Mouse (Mus musculus) neural tube, embryonic 15.5 days (tissue): Measurements from ENCODE around the gene Phlda1. TPM values are rescaled to one million over a fixed set of nuclear protein-coding genes. Genes with fewer than 3 reads are reported as not detected.

Experiments
- ATAC-seq: fragments of 200-750 bp; cut with Nextera tagmentation; 2 replicates; pipeline ENCODE4 v1.8.0; 2017; ENCODE audit warnings: mild to moderate bottlenecking, moderate TSS enrichment, moderate library complexity; ENCODE audit not compliant: low FRiP score
- H3K27ac ChIP-seq: fragments of 300-500 bp; sonication (generic); replicated peaks from 2 replicates; pipeline ENCODE4 v1.5.1; 2015; ENCODE audit warnings: mild to moderate bottlenecking, inconsistent platforms
- H3K27me3 ChIP-seq: fragments of 300-500 bp; sonication (generic); replicated peaks from 2 replicates; pipeline ENCODE4 v1.6.1; 2015; ENCODE audit warnings: inconsistent platforms
- H3K36me3 ChIP-seq: fragments of 300-500 bp; sonication (generic); 2 replicates; pipeline ENCODE4 v1.6.1; 2015; ENCODE audit warnings: inconsistent platforms
- H3K4me1 ChIP-seq: fragments of 300-500 bp; sonication (generic); 2 replicates; pipeline ENCODE4 v1.6.1; 2015; ENCODE audit warnings: inconsistent platforms
- H3K4me2 ChIP-seq: fragments of 300-500 bp; sonication (generic); 2 replicates; pipeline ENCODE4 v1.6.1; 2015; ENCODE audit warnings: inconsistent platforms, mild to moderate bottlenecking, moderate library complexity
- H3K4me3 ChIP-seq: fragments of 300-500 bp; sonication (generic); replicated peaks from 2 replicates; pipeline ENCODE4 v1.5.1; 2015; ENCODE audit warnings: mild to moderate bottlenecking, inconsistent platforms
- H3K9ac ChIP-seq: fragments of 300-500 bp; sonication (generic); replicated peaks from 2 replicates; pipeline ENCODE4 v1.6.1; 2015; ENCODE audit warnings: mild to moderate bottlenecking, inconsistent platforms
- H3K9me3 ChIP-seq: fragments of 300-500 bp; sonication (generic); replicated peaks from 2 replicates; pipeline ENCODE4 v1.6.1; 2016; ENCODE audit warnings: inconsistent platforms
- WGBS: fragments of 180-500 bp; shearing (Covaris S2); methylation state at CpG from one replicate; pipeline ENCODE4 v1.1.7; 2015; ENCODE audit warnings: mixed read lengths; 5-methylcytosine and 5-hydroxymethylcytosine counted together
- polyA plus RNA-seq: library from polyadenylated mRNA; unstranded; fragments of >200 nt; fragmentation: Nextera tagmentation; extraction: Ambion mirVana; gene quantifications from 2 replicates; pipeline ENCODE4 v1.2.1, GENCODE M21; 2015

Phlda1 gene
- 67.4 and 69.7 TPM in 2 replicates for polyA plus RNA-seq

GRCm38 (mm10) chr10:111506101-111506925, at the start of gene Phlda1:
Phlda1 (plus strand) TSS chr10:111506286.
- Histone ChIP-seq H3K4me1 (peaks cover 47% of the 10 kb centered on the region), H3K27me3 (no peaks in the 10 kb centered on the region), H3K36me3 (no peaks in the 10 kb centered on the region), H3K27ac (peak within 1 kb of the TSS; percentile 95), H3K9ac (peak within 1 kb of the TSS; percentile 90), H3K4me3 (peak within 1 kb of the TSS; percentile 83), H3K4me2 (peak within 1 kb of the TSS; percentile 93), H3K9me3 (no peaks in the 10 kb centered on the region)
- WGBS, result under 1% methylated on average over 91 of the region's 94 CpGs
- peak; percentile 90 for ATAC-seq

- no peak for ATAC-seq
- no peaks in the 10 kb centered on the region for H3K9me3 ChIP-seq
- H3K27ac ChIP-seq, result no peak overlapping the region
- no peaks in the 10 kb centered on the region for H3K27me3 ChIP-seq
- WGBS, result 70% methylated on average over 7 of the region's 7 CpGs
- no peaks in the 10 kb centered on the region for H3K4me1 ChIP-seq
- H3K4me3 ChIP-seq, result no peak overlapping the region
- H3K36me3 ChIP-seq, result no peaks in the 10 kb centered on the region
- no peak overlapping the region for H3K9ac ChIP-seq
- H3K4me2 ChIP-seq, result no peak overlapping the region
Measured at GRCm38 (mm10) chr10:111458088-111458487, 48.0 kb upstream of the Phlda1 start.

- Histone ChIP-seq H3K4me1 (no peaks in the 10 kb centered on the region), H3K9ac (no peak overlapping the region), H3K27me3 (no peaks in the 10 kb centered on the region), H3K4me3 (no peak overlapping the region), H3K9me3 (no peaks in the 10 kb centered on the region), H3K27ac (no peak overlapping the region), H3K4me2 (no peak overlapping the region), H3K36me3 (no peaks in the 10 kb centered on the region)
- WGBS, result 53% methylated on average over 9 of the region's 9 CpGs
- ATAC-seq, result no peak
Measured at GRCm38 (mm10) chr10:111459040-111459439, 47.0 kb upstream of the Phlda1 start.

GRCm38 (mm10) chr10:111459874-111460273, 46.2 kb upstream of the Phlda1 start:
- 80% methylated on average over 3 of the region's 3 CpGs for WGBS
- H3K4me1 ChIP-seq, result no peaks in the 10 kb centered on the region
- no peaks in the 10 kb centered on the region for H3K9me3 ChIP-seq
- H3K4me3 ChIP-seq, result no peak overlapping the region
- no peaks in the 10 kb centered on the region for H3K36me3 ChIP-seq
- H3K9ac ChIP-seq, result no peak overlapping the region
- no peak overlapping the region for H3K27ac ChIP-seq
- H3K27me3 ChIP-seq, result no peaks in the 10 kb centered on the region
- no peak overlapping the region for H3K4me2 ChIP-seq
- no peak for ATAC-seq

GRCm38 (mm10) chr10:111460381-111460780, 45.7 kb upstream of the Phlda1 start:
- H3K4me1 ChIP-seq, result no peaks in the 10 kb centered on the region
- H3K4me3 ChIP-seq, result no peak overlapping the region
- H3K9ac ChIP-seq, result no peak overlapping the region
- no peak overlapping the region for H3K4me2 ChIP-seq
- 6% methylated on average over 4 of the region's 4 CpGs for WGBS
- no peaks in the 10 kb centered on the region for H3K36me3 ChIP-seq
- ATAC-seq, result no peak
- no peaks in the 10 kb centered on the region for H3K27me3 ChIP-seq
- H3K27ac ChIP-seq, result no peak overlapping the region
- H3K9me3 ChIP-seq, result no peaks in the 10 kb centered on the region

- Histone ChIP-seq H3K4me3 (no peak overlapping the region), H3K36me3 (no peaks in the 10 kb centered on the region), H3K9ac (no peak overlapping the region), H3K27ac (no peak overlapping the region), H3K4me1 (no peaks in the 10 kb centered on the region), H3K9me3 (no peaks in the 10 kb centered on the region), H3K4me2 (no peak overlapping the region), H3K27me3 (no peaks in the 10 kb centered on the region)
- ATAC-seq, result no peak
- 87% methylated on average over 1 of the region's 1 CpGs for whole genome bisulfite sequencing
Measured at GRCm38 (mm10) chr10:111464833-111465232, 41.3 kb upstream of the Phlda1 start.

- ATAC-seq, result no peak
- WGBS, result 41% methylated on average over 2 of the region's 2 CpGs
- Histone ChIP-seq H3K4me1 (no peaks in the 10 kb centered on the region), H3K27me3 (no peaks in the 10 kb centered on the region), H3K27ac (no peak overlapping the region), H3K9ac (no peak overlapping the region), H3K4me2 (no peak overlapping the region), H3K9me3 (no peaks in the 10 kb centered on the region), H3K4me3 (no peak overlapping the region), H3K36me3 (no peaks in the 10 kb centered on the region)
Measured at GRCm38 (mm10) chr10:111465409-111465808, 40.7 kb upstream of the Phlda1 start.

GRCm38 (mm10) chr10:111471166-111471565, 34.9 kb upstream of the Phlda1 start:
- Histone ChIP-seq H3K9me3 (no peaks in the 10 kb centered on the region), H3K4me2 (no peak overlapping the region), H3K36me3 (no peaks in the 10 kb centered on the region), H3K27ac (no peak overlapping the region), H3K9ac (no peak overlapping the region), H3K27me3 (no peaks in the 10 kb centered on the region), H3K4me1 (peaks cover 32% of the 10 kb centered on the region), H3K4me3 (no peak overlapping the region)
- no peak for ATAC-seq
- WGBS, result 80% methylated on average over 9 of the region's 9 CpGs

- Histone ChIP-seq H3K27me3 (no peaks in the 10 kb centered on the region), H3K9me3 (no peaks in the 10 kb centered on the region), H3K27ac (peak within 1 kb of the TSS; percentile 99), H3K36me3 (no peaks in the 10 kb centered on the region), H3K4me3 (peak within 1 kb of the TSS; percentile 79), H3K4me1 (peaks cover 39% of the 10 kb centered on the region), H3K9ac (peak within 1 kb of the TSS; percentile 87), H3K4me2 (peak within 1 kb of the TSS; percentile 81)
- WGBS, result under 1% methylated on average over 76 of the region's 80 CpGs
- ATAC-seq, result peak; percentile 100
Measured at GRCm38 (mm10) chr10:111472686-111473510, 33.2 kb upstream of the Phlda1 start, which contains the start of gene Nap1l1. Nap1l1 (plus strand) TSS chr10:111473223.

GRCm38 (mm10) chr10:111473511-111474371, 32.3 kb upstream of the Phlda1 start:
- peak; percentile 74 for ATAC-seq
- peaks cover 43% of the 10 kb centered on the region for H3K4me1 ChIP-seq
- WGBS, result under 1% methylated on average over 58 of the region's 58 CpGs

GRCm38 (mm10) chr10:111476301-111476700, 29.8 kb upstream of the Phlda1 start:
- Histone ChIP-seq H3K9ac (no peak overlapping the region), H3K36me3 (no peaks in the 10 kb centered on the region), H3K4me2 (peak overlapping the region; percentile 81), H3K27me3 (no peaks in the 10 kb centered on the region), H3K27ac (no peak overlapping the region), H3K4me3 (no peak overlapping the region), H3K9me3 (no peaks in the 10 kb centered on the region), H3K4me1 (peaks cover 55% of the 10 kb centered on the region)
- 29% methylated on average over 4 of the region's 4 CpGs for WGBS
- no peak for ATAC-seq

More at GRCm38 (mm10) chr10:111473511-111474371, 32.3 kb upstream of the Phlda1 start:
- H3K4me2 ChIP-seq, result peak overlapping the region; percentile 81
- no peaks in the 10 kb centered on the region for H3K9me3 ChIP-seq
- H3K4me3 ChIP-seq, result peak overlapping the region; percentile 79
- peak overlapping the region; percentile 87 for H3K9ac ChIP-seq
- H3K36me3 ChIP-seq, result no peaks in the 10 kb centered on the region
- peak overlapping the region; percentile 99 for H3K27ac ChIP-seq
- H3K27me3 ChIP-seq, result no peaks in the 10 kb centered on the region
